Mouse (Mus musculus): ENCODE measurements around the gene Brd2. TPM values are rescaled to one million over a fixed set of nuclear protein-coding genes. Genes with fewer than 3 reads are reported as not detected.

Gene Brd2
- polyA plus RNA-seq, 1 experiment from 2014 or later, result 32.5 TPM

GRCm38 (mm10) chr17:34123111-34123510 is 677 bp upstream of the Brd2 start:
- Histone ChIP-seq H3K4me2 (ENCODE audit: low read depth, low read length) (peak overlapping the region; percentile 98), H3K36me3 (replicated peaks; ENCODE audit: insufficient read depth, low read length) (0 out of 2 replicates have a peak, but pooled peaks cover 5% of the 10 kb centered on the region), H3K4me1 (ENCODE audit: insufficient read depth) (peaks cover 31% of the 10 kb centered on the region), H3K4me3 (ENCODE audit: low read depth, low read length) (peak overlapping the region; percentile 97), H3K27me3 (ENCODE audit: insufficient read depth, low read length) (no peaks in the 10 kb centered on the region), H3K27ac (ENCODE audit: low read depth) (peak overlapping the region; percentile 100), H3K9ac (replicated peaks) (peak overlapping the region; percentile 93), H3K9me3 (ENCODE audit: low read length) (no peaks in the 10 kb centered on the region)
- WGBS (ENCODE audit: insufficient replicate concordance), result under 1% methylated on average over 7 of the region's 7 CpGs
- TF ChIP-seq CTCF (IDR thresholded peaks at IDR 0.05; ENCODE audit: low read depth) (no peak), EP300 (IDR thresholded peaks at IDR 0.05; ENCODE audit: low read depth) (no peak)
- ATAC-seq (no peak), DNase-seq (no peak)

- Histone ChIP-seq H3K27ac (ENCODE audit: low read depth) (peak overlapping the region; percentile 100), H3K9me3 (ENCODE audit: low read length) (no peaks in the 10 kb centered on the region), H3K9ac (replicated peaks) (peak overlapping the region; percentile 93), H3K4me3 (ENCODE audit: low read depth, low read length) (peak overlapping the region; percentile 97), H3K27me3 (ENCODE audit: insufficient read depth, low read length) (no peaks in the 10 kb centered on the region), H3K4me2 (ENCODE audit: low read depth, low read length) (peak overlapping the region; percentile 98), H3K36me3 (replicated peaks; ENCODE audit: insufficient read depth, low read length) (peaks cover 6% of the 10 kb centered on the region), H3K4me1 (ENCODE audit: insufficient read depth) (peaks cover 22% of the 10 kb centered on the region)
- ATAC-seq (peak; percentile 10), DNase-seq (peak; percentile 78)
- WGBS (ENCODE audit: insufficient replicate concordance), result 2% methylated on average over 8 of the region's 10 CpGs
- TF ChIP-seq EP300 (IDR thresholded peaks at IDR 0.05; ENCODE audit: low read depth) (no peak), CTCF (IDR thresholded peaks at IDR 0.05; ENCODE audit: low read depth) (no peak)
Measured at GRCm38 (mm10) chr17:34121879-34122187, 601 bp downstream of the Brd2 start.

- TF ChIP-seq EP300 (IDR thresholded peaks at IDR 0.05; ENCODE audit: low read depth), result no peak; the same call in 1 of the 2 replicates
- TF ChIP-seq CTCF (IDR thresholded peaks at IDR 0.05; ENCODE audit: low read depth), result no peak
- Histone ChIP-seq H3K36me3 (replicated peaks; ENCODE audit: insufficient read depth, low read length) (peaks cover 11% of the 10 kb centered on the region), H3K4me3 (ENCODE audit: low read depth, low read length) (peak overlapping the region; percentile 97), H3K4me2 (ENCODE audit: low read depth, low read length) (peak overlapping the region; percentile 98), H3K9me3 (ENCODE audit: low read length) (no peaks in the 10 kb centered on the region), H3K27me3 (ENCODE audit: insufficient read depth, low read length) (no peaks in the 10 kb centered on the region), H3K4me1 (ENCODE audit: insufficient read depth) (peaks cover 24% of the 10 kb centered on the region), H3K27ac (ENCODE audit: low read depth) (peak overlapping the region; percentile 100), H3K9ac (replicated peaks) (peak overlapping the region; percentile 93)
- DNase-seq (no peak), ATAC-seq (peak; percentile 4)
- 1% methylated on average over 32 of the region's 35 CpGs for WGBS (ENCODE audit: insufficient replicate concordance)
Measured at GRCm38 (mm10) chr17:34121172-34121878, 1.1 kb downstream of the Brd2 start.

DNA sequence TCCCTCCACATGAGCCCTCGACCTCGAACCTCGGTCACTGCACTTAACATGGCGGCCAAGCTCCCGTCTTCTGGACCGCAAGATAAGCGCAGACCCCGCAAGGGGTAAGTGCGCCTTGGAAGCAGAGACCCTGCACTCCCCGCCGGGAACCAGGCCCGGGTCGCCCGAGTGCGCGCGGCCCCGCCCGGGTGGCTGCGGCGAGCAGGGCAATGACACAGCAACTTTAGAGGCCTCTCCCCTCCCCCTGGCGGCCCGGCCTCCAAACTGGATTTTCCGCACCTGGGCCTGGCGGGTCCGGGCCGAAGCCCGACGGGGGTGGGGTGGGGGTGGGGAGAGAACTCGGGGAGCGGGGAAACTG is 1.6 kb downstream of the Brd2 start:
- Histone ChIP-seq H3K4me2 (ENCODE audit: low read depth, low read length) (peak overlapping the region; percentile 98), H3K36me3 (replicated peaks; ENCODE audit: insufficient read depth, low read length) (peaks cover 16% of the 10 kb centered on the region), H3K27ac (ENCODE audit: low read depth) (peak overlapping the region; percentile 100), H3K27me3 (ENCODE audit: insufficient read depth, low read length) (no peaks in the 10 kb centered on the region), H3K9me3 (ENCODE audit: low read length) (no peaks in the 10 kb centered on the region), H3K9ac (replicated peaks) (peak overlapping the region; percentile 93), H3K4me1 (ENCODE audit: insufficient read depth) (peaks cover 25% of the 10 kb centered on the region), H3K4me3 (ENCODE audit: low read depth, low read length) (peak overlapping the region; percentile 97)
- ATAC-seq (peak; percentile 35), DNase-seq (peak; percentile 92)
- WGBS (ENCODE audit: insufficient replicate concordance), result under 1% methylated on average over 27 of the region's 31 CpGs
- TF ChIP-seq CTCF (IDR thresholded peaks at IDR 0.05; ENCODE audit: low read depth) (peak; percentile 59), EP300 (IDR thresholded peaks at IDR 0.05; ENCODE audit: low read depth) (no peak)

GRCm38 (mm10) chr17:34120180-34120723 is 2.2 kb downstream of the Brd2 start:
- H3K4me2 ChIP-seq (ENCODE audit: low read depth, low read length), result peak overlapping the region; percentile 98
- H3K27me3 ChIP-seq (ENCODE audit: insufficient read depth, low read length), result no peaks in the 10 kb centered on the region
- H3K27ac ChIP-seq (ENCODE audit: low read depth), result peak overlapping the region; percentile 100
- WGBS (ENCODE audit: insufficient replicate concordance), result under 1% methylated on average over 25 of the region's 42 CpGs
- peak overlapping the region; percentile 93 for H3K9ac ChIP-seq (replicated peaks)
- peaks cover 25% of the 10 kb centered on the region for H3K4me1 ChIP-seq (ENCODE audit: insufficient read depth)
- H3K36me3 ChIP-seq (replicated peaks; ENCODE audit: insufficient read depth, low read length), result peaks cover 22% of the 10 kb centered on the region
- peak; percentile 89 for DNase-seq
- H3K4me3 ChIP-seq (ENCODE audit: low read depth, low read length), result peak overlapping the region; percentile 97
- TF ChIP-seq EP300 (IDR thresholded peaks at IDR 0.05; ENCODE audit: low read depth) (no peak), CTCF (IDR thresholded peaks at IDR 0.05; ENCODE audit: low read depth) (no peak)
- no peaks in the 10 kb centered on the region for H3K9me3 ChIP-seq (ENCODE audit: low read length)
- peak; percentile 18 for ATAC-seq

DNA sequence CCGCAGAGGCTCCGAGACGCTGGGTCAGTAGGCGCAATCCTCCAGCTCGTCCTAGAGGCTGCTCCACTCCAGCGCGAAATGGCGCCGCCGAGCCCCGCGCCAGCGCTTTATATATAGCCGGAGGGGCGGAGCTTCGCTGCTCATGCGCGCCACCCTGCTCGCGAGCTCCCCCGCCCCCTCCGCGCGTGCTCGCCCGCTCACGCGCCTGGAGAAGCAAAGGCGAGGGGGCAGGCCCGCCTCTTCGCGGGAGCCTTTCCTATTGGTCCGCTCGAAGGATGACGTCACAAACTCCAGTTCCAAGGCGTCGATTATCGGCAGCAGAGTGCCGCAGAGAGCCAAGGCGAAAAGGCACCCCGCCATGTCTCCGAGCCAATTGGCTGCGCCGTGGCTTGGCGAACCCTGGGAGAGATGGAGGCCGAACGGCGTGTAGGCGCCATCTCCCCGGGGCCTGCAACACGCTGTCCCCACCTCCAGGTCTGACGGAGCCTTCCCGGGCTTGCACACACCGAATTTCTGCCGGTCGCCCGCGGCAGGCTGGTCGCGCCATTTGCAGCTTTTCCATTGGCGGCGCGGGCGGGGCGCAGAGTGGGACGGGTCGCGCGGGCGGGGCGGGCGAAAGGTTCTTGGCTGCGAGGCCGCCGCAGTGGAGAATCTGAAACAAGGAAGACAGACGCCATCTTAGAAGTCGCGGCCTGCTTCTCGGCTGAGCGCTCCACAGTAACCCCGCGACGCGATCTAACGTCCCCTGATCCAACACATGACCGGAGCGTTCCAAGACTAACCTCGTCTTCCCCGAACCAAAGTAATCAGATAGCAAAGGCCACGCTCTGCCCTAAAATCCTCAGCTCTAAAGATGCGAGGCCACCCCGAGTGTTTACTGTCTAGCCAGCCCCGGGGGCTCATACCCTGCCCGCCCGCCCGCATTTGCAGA is 2.9 kb downstream of the Brd2 start, which contains the start of gene H2-DMa:
Gene H2-DMa, plus strand, starts transcription at position 293 of the 931 bp plus-strand sequence.
- H3K27ac ChIP-seq (ENCODE audit: low read depth), result peak within 1 kb of the TSS; percentile 100
- H3K9ac ChIP-seq (replicated peaks), result peak within 1 kb of the TSS; percentile 93
- H3K4me2 ChIP-seq (ENCODE audit: low read depth, low read length), result peak within 1 kb of the TSS; percentile 98
- peak; percentile 73 for ATAC-seq
- H3K4me3 ChIP-seq (ENCODE audit: low read depth, low read length), result peak within 1 kb of the TSS; percentile 97
- 2% methylated on average over 96 of the region's 96 CpGs for WGBS (ENCODE audit: insufficient replicate concordance)
- TF ChIP-seq EP300 (IDR thresholded peaks at IDR 0.05; ENCODE audit: low read depth), result 0 out of 2 replicates have a peak, but pooled peaks have one; percentile 4
- 0 out of 2 replicates have a peak, but pooled peaks have one; percentile 3 for TF ChIP-seq CTCF (IDR thresholded peaks at IDR 0.05; ENCODE audit: low read depth)
- no peaks in the 10 kb centered on the region for H3K27me3 ChIP-seq (ENCODE audit: insufficient read depth, low read length)
- H3K4me1 ChIP-seq (ENCODE audit: insufficient read depth), result peaks cover 21% of the 10 kb centered on the region
- peaks cover 29% of the 10 kb centered on the region for H3K36me3 ChIP-seq (replicated peaks; ENCODE audit: insufficient read depth, low read length)
- peak; percentile 98 for DNase-seq
- H3K9me3 ChIP-seq (ENCODE audit: low read length), result no peaks in the 10 kb centered on the region
